Mouse (Mus musculus) macrophage (primary cell): Measurements from ENCODE around the gene Cyp26c1. TPM values are rescaled to one million over a fixed set of nuclear protein-coding genes. Genes with fewer than 3 reads are reported as not detected.

ENCODE experiments used
- H3K27ac ChIP-seq: fragments of 350-480 bp; formaldehyde crosslinking; 2 replicates; pipeline ENCODE4 v1.9.0; 2021
- H3K36me3 ChIP-seq: fragments of 350-480 bp; formaldehyde crosslinking; 2 replicates; pipeline ENCODE4 v1.9.0; 2021; ENCODE audit errors: inconsistent target
- H3K4me3 ChIP-seq: fragments of 350-480 bp; formaldehyde crosslinking; 2 replicates; pipeline ENCODE4 v1.9.0; 2021; ENCODE audit errors: inconsistent target
- H3K79me2 ChIP-seq: fragments of 350-480 bp; formaldehyde crosslinking; 2 replicates; pipeline ENCODE4 v1.9.0; 2021; ENCODE audit errors: inconsistent target
- WGBS: methylation state at CpG from one replicate; pipeline ENCODE4 v1.1.7; 2026; ENCODE audit warnings: inconsistent platforms; ENCODE audit not compliant: missing documents; 5-methylcytosine and 5-hydroxymethylcytosine counted together
- polyA plus RNA-seq: library from polyadenylated mRNA; stranded (reverse); fragments of 250-400 nt; gene quantifications from 3 replicates; pipeline ENCODE4 v1.2.4, GENCODE M21; 2018; ENCODE audit warnings: inconsistent platforms

The Cyp26c1 gene
- polyA plus RNA-seq, 1 experiment from 2014 or later, result not detected

GRCm38 (mm10) chr19:37692879-37693278 lies 7.5 kb downstream of the Cyp26c1 start:
- Histone ChIP-seq H3K27ac (no peak overlapping the region), H3K79me2 (no peaks in the 10 kb centered on the region), H3K4me3 (peak overlapping the region; percentile 22; the same call in 1 of the 2 replicates), H3K36me3 (no peaks in the 10 kb centered on the region)
- WGBS, result 2% methylated on average over 40 of the region's 40 CpGs

GRCm38 (mm10) chr19:37695146-37695545 lies 9.8 kb downstream of the Cyp26c1 start:
- no peak overlapping the region for H3K27ac ChIP-seq
- 90% methylated on average over 13 of the region's 13 CpGs for whole genome bisulfite sequencing
- no peaks in the 10 kb centered on the region for H3K79me2 ChIP-seq
- H3K36me3 ChIP-seq, result no peaks in the 10 kb centered on the region
- no peak overlapping the region for H3K4me3 ChIP-seq

- H3K36me3 ChIP-seq, result no peaks in the 10 kb centered on the region
Observed at GRCm38 (mm10) chr19:37695762-37696602, 10.6 kb downstream of the Cyp26c1 start.

GRCm38 (mm10) chr19:37696603-37697334 lies 11.4 kb downstream of the Cyp26c1 start:
- Histone ChIP-seq H3K4me3 (no peak overlapping the region; the same call in 1 of the 2 replicates), H3K36me3 (no peaks in the 10 kb centered on the region), H3K27ac (no peak overlapping the region), H3K79me2 (no peaks in the 10 kb centered on the region)
- WGBS, result 7% methylated on average over 22 of the region's 22 CpGs

More at GRCm38 (mm10) chr19:37695762-37696602, 10.6 kb downstream of the Cyp26c1 start:
- Histone ChIP-seq H3K4me3 (no peak overlapping the region; the same call in 1 of the 2 replicates), H3K79me2 (no peaks in the 10 kb centered on the region), H3K27ac (no peak overlapping the region)
- 21% methylated on average over 42 of the region's 42 CpGs for WGBS

- Histone ChIP-seq H3K36me3 (no peaks in the 10 kb centered on the region), H3K4me3 (no peak overlapping the region), H3K27ac (no peak overlapping the region), H3K79me2 (no peaks in the 10 kb centered on the region)
- WGBS, result 2% methylated on average over 17 of the region's 18 CpGs
Observed at GRCm38 (mm10) chr19:37697335-37697636, 11.9 kb downstream of the Cyp26c1 start.

GRCm38 (mm10) chr19:37697651-37698272 lies 12.4 kb downstream of the Cyp26c1 start, which contains the start of gene Cyp26a1:
Gene Cyp26a1, plus strand, starts transcription at chr19:37697798.
- H3K36me3 ChIP-seq, result no peaks in the 10 kb centered on the region
- H3K4me3 ChIP-seq, result no peak within 1 kb of the TSS; the same call in 1 of the 2 replicates
- H3K27ac ChIP-seq, result no peak within 1 kb of the TSS
- under 1% methylated on average over 48 of the region's 51 CpGs for WGBS
- H3K79me2 ChIP-seq, result no peaks in the 10 kb centered on the region

- Histone ChIP-seq H3K27ac (no peak overlapping the region), H3K79me2 (no peaks in the 10 kb centered on the region), H3K36me3 (no peaks in the 10 kb centered on the region), H3K4me3 (no peak overlapping the region)
- WGBS, result 3% methylated on average over 62 of the region's 63 CpGs
Observed at GRCm38 (mm10) chr19:37698273-37699160, 13.1 kb downstream of the Cyp26c1 start.

GRCm38 (mm10) chr19:37699711-37700110 lies 14.3 kb downstream of the Cyp26c1 start:
- no peak overlapping the region for H3K27ac ChIP-seq
- H3K36me3 ChIP-seq, result no peaks in the 10 kb centered on the region
- H3K4me3 ChIP-seq, result no peak overlapping the region
- 34% methylated on average over 9 of the region's 9 CpGs for WGBS
- H3K79me2 ChIP-seq, result no peaks in the 10 kb centered on the region

- 51% methylated on average over 21 of the region's 21 CpGs for whole genome bisulfite sequencing
- Histone ChIP-seq H3K79me2 (no peaks in the 10 kb centered on the region), H3K27ac (no peak overlapping the region), H3K4me3 (no peak overlapping the region), H3K36me3 (no peaks in the 10 kb centered on the region)
Observed at GRCm38 (mm10) chr19:37702377-37703076, 17.1 kb downstream of the Cyp26c1 start.

GRCm38 (mm10) chr19:37703902-37704509 lies 18.6 kb downstream of the Cyp26c1 start:
- Histone ChIP-seq H3K36me3 (no peaks in the 10 kb centered on the region), H3K27ac (no peak overlapping the region), H3K79me2 (no peaks in the 10 kb centered on the region), H3K4me3 (no peak overlapping the region)
- WGBS, result 0% methylated on average over 3 of the region's 3 CpGs

- Histone ChIP-seq H3K36me3 (no peaks in the 10 kb centered on the region), H3K4me3 (no peak overlapping the region), H3K27ac (no peak overlapping the region), H3K79me2 (no peaks in the 10 kb centered on the region)
- 84% methylated on average over 5 of the region's 5 CpGs for WGBS
Observed at GRCm38 (mm10) chr19:37705722-37706121, 20.3 kb downstream of the Cyp26c1 start.

- H3K27ac ChIP-seq, result no peak overlapping the region
- H3K4me3 ChIP-seq, result no peak overlapping the region
- H3K79me2 ChIP-seq, result no peaks in the 10 kb centered on the region
- WGBS, result 86% methylated on average over 10 of the region's 10 CpGs
- no peaks in the 10 kb centered on the region for H3K36me3 ChIP-seq
Observed at GRCm38 (mm10) chr19:37714681-37715080, 29.3 kb downstream of the Cyp26c1 start.

GRCm38 (mm10) chr19:37715980-37716379 lies 30.6 kb downstream of the Cyp26c1 start:
- Histone ChIP-seq H3K4me3 (no peak overlapping the region), H3K79me2 (no peaks in the 10 kb centered on the region), H3K36me3 (no peaks in the 10 kb centered on the region), H3K27ac (no peak overlapping the region)
- WGBS, result 100% methylated on average over 1 of the region's 1 CpGs
